Mouse (Mus musculus) myocyte (in vitro differentiated cells): ENCODE measurements at regions not wholly inside any gene's neighbourhood (a gene's known extent, or its start where the extent isn't known, plus 50 kb on each side); places are given as distances from the start of the nearest gene placed in this dataset.

Experiments
- E2F4 ChIP-seq: IDR thresholded peaks from one replicate; pipeline ENCODE4 v1.6.1; 2011; ENCODE audit warnings: mild to moderate bottlenecking, control low read depth, moderate library complexity; ENCODE audit not compliant: insufficient read depth
- POLR2A ChIP-seq: IDR thresholded peaks from one replicate; pipeline ENCODE4 v1.6.1; 2011; ENCODE audit warnings: low read depth, mild to moderate bottlenecking, control low read depth, moderate library complexity; ENCODE audit not compliant: insufficient read length
- POLR2AphosphoS2 ChIP-seq: IDR thresholded peaks from one replicate; pipeline ENCODE4 v1.6.1; 2011; ENCODE audit warnings: low read depth, control low read depth; ENCODE audit not compliant: insufficient read length
- REST ChIP-seq: IDR thresholded peaks from one replicate; pipeline ENCODE4 v1.6.1; 2011; ENCODE audit warnings: mild to moderate bottlenecking, control low read depth, moderate library complexity; ENCODE audit not compliant: insufficient read depth, insufficient read length
- USF1 ChIP-seq: IDR thresholded peaks from one replicate; pipeline ENCODE4 v1.6.1; 2011; ENCODE audit warnings: low read depth, mild to moderate bottlenecking, control low read depth, moderate library complexity

GRCm38 (mm10) chr13:115985715-115986114, 323.8 kb downstream of the Isl1 start:
- no peak for TF ChIP-seq REST
- no peak for TF ChIP-seq POLR2A
- no peak for TF ChIP-seq E2F4
- no peak for TF ChIP-seq POLR2AphosphoS2
- no peak for TF ChIP-seq USF1
